Mouse (Mus musculus): Measurements from ENCODE around the gene Rngtt.

Gene Rngtt

DNA sequence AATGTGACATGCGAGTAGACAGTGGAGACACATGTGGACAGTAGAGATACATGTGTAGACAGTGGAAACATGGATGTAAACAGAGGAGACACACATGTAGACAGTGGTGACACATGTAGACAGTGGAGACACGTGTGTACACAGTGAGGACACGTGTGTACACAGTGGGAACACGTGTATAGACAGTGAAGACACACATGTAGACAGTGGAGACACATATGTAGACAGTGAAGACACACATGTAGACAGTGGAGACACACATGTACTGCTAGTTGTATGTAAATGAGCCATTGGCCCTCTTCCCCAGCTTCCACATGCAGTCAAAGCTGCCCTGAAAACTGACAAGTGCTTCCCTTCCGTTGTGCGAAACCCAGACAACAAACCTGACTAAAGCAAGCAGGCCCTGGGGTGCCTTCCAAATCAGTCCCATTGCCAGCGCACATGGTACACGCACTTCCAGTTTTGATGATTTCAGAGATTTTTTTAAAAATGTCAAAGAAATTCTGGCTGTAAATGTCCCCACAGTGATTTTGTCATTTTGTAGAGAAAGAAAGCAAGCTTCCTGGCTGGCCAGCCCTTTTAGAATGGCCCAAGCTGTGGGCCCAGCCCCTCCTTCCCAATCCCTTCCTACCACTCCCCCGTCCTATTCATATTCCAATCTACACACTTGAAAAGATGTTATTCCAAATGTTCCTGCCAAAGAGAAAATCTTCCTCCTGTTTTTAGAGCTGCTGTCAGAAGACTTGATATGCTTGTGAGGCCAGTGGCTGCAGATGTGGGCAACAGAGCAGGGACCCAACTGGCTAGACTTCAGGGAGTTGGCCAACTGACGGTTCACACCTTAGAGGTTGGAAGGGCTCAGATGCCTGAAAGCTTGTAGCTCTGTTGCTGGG lies 204.2 kb downstream of the Rngtt start:
- DNase-seq (ENCODE audit: low spot score in 2 of 2), result no peak

DNA sequence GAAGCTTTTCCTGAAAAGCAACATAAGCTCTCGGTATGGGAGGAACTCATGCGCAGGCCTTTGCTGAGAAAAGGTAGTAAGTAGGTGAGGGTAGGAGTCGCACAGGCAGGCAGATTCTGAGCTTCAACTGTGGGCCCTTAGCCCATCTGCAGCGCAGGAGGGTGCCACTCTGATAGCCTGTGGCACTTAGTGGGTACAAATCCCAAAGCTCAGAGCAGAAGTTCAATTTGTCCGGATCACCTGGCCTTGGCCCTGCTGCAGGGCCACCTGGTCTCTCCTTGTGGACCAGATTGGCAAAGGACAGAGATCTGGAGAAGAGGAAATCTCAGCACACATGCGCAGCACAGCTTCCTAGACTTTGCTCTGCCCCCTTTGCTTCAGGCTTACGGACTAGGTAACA lies 210.1 kb downstream of the Rngtt start:
- DNase-seq (ENCODE audit: low spot score in 2 of 2), result no peak

GRCm38 (mm10) chr4:33520938-33521337 lies 210.8 kb downstream of the Rngtt start:
- no peak for DNase-seq (ENCODE audit: low spot score in 2 of 2)

- no peak for DNase-seq (ENCODE audit: low spot score in 2 of 2)
These were observed 213.7 kb downstream of the Rngtt start for GRCm38 (mm10) chr4:33523774-33524173.

DNA sequence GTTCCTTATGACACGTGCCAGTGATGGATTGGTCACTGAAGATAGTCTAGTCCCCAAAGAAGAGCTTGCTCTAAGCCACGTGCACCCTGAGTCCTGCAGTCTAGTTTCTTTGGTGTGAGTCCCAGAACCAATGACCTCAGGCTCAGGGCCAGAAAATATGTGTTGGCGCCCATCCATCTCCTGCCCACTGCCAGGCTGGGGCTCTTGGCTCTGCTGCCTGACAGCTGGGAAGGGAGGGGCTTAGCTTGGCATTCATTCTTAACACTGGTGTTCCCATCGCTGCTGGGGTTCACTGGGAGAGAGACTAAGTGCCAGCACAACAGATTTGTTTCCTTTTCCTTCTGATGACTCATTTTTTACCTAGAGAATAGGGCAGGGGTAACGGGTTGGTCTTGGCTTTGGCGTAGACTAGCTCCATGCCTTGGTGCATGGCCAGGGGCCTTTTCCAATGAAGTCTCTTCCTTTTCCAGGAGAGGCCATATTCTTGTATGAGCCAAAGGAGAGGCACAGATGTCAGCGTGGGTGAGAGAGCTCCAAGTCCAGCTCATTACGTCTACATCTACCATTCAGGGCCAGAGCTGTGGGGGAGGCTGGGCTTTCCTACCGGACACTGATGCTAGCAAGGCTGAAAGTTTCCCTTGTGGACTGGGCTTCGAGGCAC lies 214.5 kb downstream of the Rngtt start:
- no peak for DNase-seq (ENCODE audit: low spot score in 2 of 2)

DNA sequence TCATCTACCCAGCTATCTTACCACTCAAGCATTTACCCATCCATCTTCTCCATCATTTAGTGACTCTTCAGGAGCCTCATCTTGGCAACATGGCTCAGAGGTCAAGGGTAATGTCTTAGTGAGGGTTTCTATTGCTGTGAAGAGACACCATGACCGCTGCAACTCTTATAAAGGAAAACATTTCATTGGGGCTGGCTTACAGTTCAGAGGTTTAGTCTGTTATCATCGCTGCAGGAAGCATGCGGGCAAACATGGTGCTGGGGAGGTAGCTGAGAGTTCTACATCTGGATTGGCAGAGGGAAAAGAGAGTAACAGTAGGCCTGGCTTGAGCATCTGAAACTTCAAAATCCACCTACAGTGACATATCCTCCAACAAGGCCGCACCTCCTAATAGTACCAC lies 215.2 kb downstream of the Rngtt start:
- no peak for DNase-seq (ENCODE audit: low spot score in 2 of 2)

- no peak for DNase-seq (ENCODE audit: low spot score in 2 of 2)
These were observed 216.0 kb downstream of the Rngtt start for GRCm38 (mm10) chr4:33526092-33526491.

GRCm38 (mm10) chr4:33526675-33527074 lies 216.6 kb downstream of the Rngtt start:
- DNase-seq (ENCODE audit: low spot score in 2 of 2), result no peak

DNA sequence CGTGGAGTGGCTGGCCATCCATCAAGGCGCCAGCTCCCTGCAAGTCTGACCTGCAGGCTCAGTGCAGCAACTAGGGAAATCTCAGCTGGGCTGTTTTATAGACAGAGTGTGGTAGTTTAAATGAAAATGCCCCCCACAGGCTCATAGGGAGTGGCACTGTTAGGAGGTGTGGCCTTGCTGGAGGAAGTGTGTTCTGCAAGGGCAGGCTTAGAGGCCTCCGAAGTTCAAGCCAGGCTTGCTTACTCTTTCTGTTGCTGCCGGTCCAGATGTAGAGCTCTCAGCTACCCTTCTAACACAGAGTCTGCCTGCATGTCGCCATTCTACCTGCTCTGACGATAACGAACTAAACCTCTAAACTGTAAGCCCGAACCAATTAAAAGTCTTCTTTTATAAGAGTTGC lies 222.5 kb downstream of the Rngtt start:
- no peak for DNase-seq (ENCODE audit: low spot score in 2 of 2)

DNA sequence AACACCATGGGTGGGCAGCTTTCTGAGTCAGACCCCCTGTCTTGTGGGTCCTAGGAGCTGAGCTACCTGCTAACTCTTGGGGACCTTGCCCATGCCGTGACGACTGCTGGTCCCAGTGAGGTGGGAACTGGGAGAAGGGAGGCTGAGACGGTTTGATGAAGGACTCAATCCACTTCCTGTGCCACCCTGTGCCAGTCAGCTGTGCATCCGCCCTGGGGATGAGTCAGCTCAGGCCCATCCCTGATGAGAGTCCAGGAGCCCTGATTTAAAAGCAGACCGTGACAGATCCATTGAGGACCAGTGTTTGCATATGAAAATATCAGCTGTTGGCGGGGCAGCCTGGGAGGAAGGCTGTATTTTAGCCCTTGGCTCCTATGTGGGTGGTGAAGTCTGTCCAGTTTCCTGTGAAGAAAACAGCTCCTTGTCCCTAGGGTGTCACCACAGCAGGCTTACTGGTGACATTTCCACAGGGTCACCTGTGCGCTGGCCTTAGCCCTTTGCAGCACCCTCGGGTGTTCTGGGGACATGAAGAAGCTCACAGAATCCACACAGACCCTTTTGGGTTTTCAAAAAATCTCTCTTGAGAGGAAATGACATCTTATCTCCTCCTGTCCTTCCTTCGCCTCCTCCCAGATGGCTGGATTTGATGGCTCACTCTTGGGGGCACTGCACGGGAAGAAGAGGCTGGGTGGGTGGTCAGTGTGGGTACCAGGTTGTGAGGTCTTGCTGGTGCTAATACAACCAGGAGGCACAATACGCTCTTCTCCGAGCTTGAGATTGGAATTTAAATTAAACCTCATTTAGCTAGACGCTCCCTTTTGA lies 234.9 kb downstream of the Rngtt start:
- no peak for DNase-seq (ENCODE audit: low spot score in 2 of 2)

- no peak for DNase-seq (ENCODE audit: low spot score in 2 of 2)
These were observed 235.4 kb downstream of the Rngtt start for GRCm38 (mm10) chr4:33545577-33545879.

GRCm38 (mm10) chr4:33546278-33546677 lies 236.2 kb downstream of the Rngtt start:
- no peak for DNase-seq (ENCODE audit: low spot score in 2 of 2)

DNA sequence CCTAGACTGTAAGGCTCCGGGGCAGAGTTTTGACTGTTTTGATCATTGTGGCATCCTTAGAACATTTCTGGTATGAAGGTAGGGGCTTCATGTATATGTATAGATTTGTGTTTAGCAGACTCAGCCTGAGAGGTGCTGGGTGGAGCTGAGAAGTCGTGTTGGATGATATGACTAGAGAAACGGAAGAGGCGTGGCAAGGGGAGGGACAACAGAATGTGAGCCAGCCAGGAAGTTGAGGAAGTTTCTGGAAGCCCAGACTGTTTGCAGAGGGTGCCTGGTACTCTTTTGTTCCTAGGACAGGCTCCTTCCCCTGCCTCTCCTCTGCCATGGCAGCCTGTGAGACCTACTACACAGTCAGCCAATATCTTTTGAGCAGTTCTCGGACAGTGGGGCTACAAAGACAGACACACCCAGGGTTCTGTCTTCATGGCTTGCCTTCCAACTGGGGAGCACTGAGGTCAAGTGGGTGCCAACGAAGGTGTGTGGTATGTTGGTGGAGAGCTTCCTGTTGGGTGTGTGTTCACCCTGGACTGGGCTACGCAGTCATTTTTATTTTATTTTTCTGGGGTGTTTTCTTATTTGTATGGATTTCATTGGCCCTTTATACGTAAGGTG lies 237.3 kb downstream of the Rngtt start:
- DNase-seq (ENCODE audit: low spot score in 2 of 2), result no peak

GRCm38 (mm10) chr4:33549606-33550005 lies 239.5 kb downstream of the Rngtt start:
- DNase-seq (ENCODE audit: low spot score in 2 of 2), result no peak

Measured in frontal cortex, postnatal 14 days (tissue).